Mouse (Mus musculus): ENCODE results near the gene Uqcc2.
A peak's percentile ranks its signal among the peaks of the same experiment; 100 is the strongest.

GRCm38 (mm10) chr17:27152976-27153723 is 19.4 kb upstream of the Uqcc2 start:
- TF ChIP-seq TAL1 (conservative IDR thresholded peaks at IDR 0.05; ENCODE audit: low read depth, low read length) (peak; percentile 96), CTCF (IDR thresholded peaks at IDR 0.05; ENCODE audit: low read depth, low read length) (no peak), GATA1 (IDR thresholded peaks at IDR 0.05; ENCODE audit: borderline replicate concordance, low read length) (no peak), GATA2 (IDR thresholded peaks at IDR 0.05; ENCODE audit: borderline replicate concordance, low read depth, low read length) (peak; percentile 68; the same call in 1 of the 2 replicates)
